Mouse (Mus musculus): ENCODE measurements around the gene Ak3. TPM values are rescaled to one million over a fixed set of nuclear protein-coding genes. Genes with fewer than 3 reads are reported as not detected.

Gene Ak3
- polyA plus RNA-seq, 1 experiment from 2014 or later = 71.7 TPM

- peaks cover 50% of the 10 kb centered on the region for H3K36me3 ChIP-seq (replicated peaks)
- H3K4me1 ChIP-seq = peaks cover 10% of the 10 kb centered on the region
- H3K9me3 ChIP-seq = no peaks in the 10 kb centered on the region
- no peaks in the 10 kb centered on the region for H3K27me3 ChIP-seq (replicated peaks; ENCODE audit: low read depth, poor library complexity, severe bottlenecking)
- no peak overlapping the region for H3K27ac ChIP-seq (replicated peaks)
- H3K4me3 ChIP-seq = no peak overlapping the region
- DNase-seq (ENCODE audit: low spot score) = no peak
These were observed 8.4 kb downstream of the Ak3 start for GRCm38 (mm10) chr19:29039334-29039733.

- Histone ChIP-seq H3K27ac (replicated peaks) (no peak overlapping the region), H3K36me3 (replicated peaks) (peaks cover 67% of the 10 kb centered on the region)
- 92% methylated on average over 10 of the region's 10 CpGs for WGBS
These were observed 10.2 kb downstream of the Ak3 start for GRCm38 (mm10) chr19:29037541-29037940.

GRCm38 (mm10) chr19:29037026-29037425 is 10.7 kb downstream of the Ak3 start:
- WGBS = 93% methylated on average over 5 of the region's 5 CpGs
- peaks cover 5% of the 10 kb centered on the region; the same call in 1 of the 2 replicates for H3K4me1 ChIP-seq
- no peaks in the 10 kb centered on the region for H3K27me3 ChIP-seq (replicated peaks; ENCODE audit: low read depth, poor library complexity, severe bottlenecking)
- H3K4me3 ChIP-seq = no peak overlapping the region
- DNase-seq (ENCODE audit: low spot score) = no peak
- H3K9me3 ChIP-seq = no peaks in the 10 kb centered on the region
- no peak overlapping the region for H3K27ac ChIP-seq (replicated peaks)
- H3K36me3 ChIP-seq (replicated peaks) = peaks cover 72% of the 10 kb centered on the region

More at GRCm38 (mm10) chr19:29037541-29037940, 10.2 kb downstream of the Ak3 start:
- H3K9me3 ChIP-seq = no peaks in the 10 kb centered on the region
- no peak for DNase-seq (ENCODE audit: low spot score)
- H3K4me1 ChIP-seq = peaks cover 5% of the 10 kb centered on the region; the same call in 1 of the 2 replicates
- H3K27me3 ChIP-seq (replicated peaks; ENCODE audit: low read depth, poor library complexity, severe bottlenecking) = no peaks in the 10 kb centered on the region
- H3K4me3 ChIP-seq = no peak overlapping the region

GRCm38 (mm10) chr19:29032662-29033061 is 15.1 kb downstream of the Ak3 start:
- Histone ChIP-seq H3K4me3 (no peak overlapping the region), H3K36me3 (replicated peaks) (peaks cover 79% of the 10 kb centered on the region), H3K4me1 (no peaks in the 10 kb centered on the region), H3K9me3 (no peaks in the 10 kb centered on the region), H3K27ac (replicated peaks) (no peak overlapping the region), H3K27me3 (replicated peaks; ENCODE audit: low read depth, poor library complexity, severe bottlenecking) (no peaks in the 10 kb centered on the region)
- DNase-seq (ENCODE audit: low spot score) = no peak

- H3K36me3 ChIP-seq (replicated peaks) = peaks cover 79% of the 10 kb centered on the region
- H3K27ac ChIP-seq (replicated peaks) = no peak overlapping the region
- no peaks in the 10 kb centered on the region for H3K9me3 ChIP-seq
- no peaks in the 10 kb centered on the region for H3K4me1 ChIP-seq
- WGBS = 86% methylated on average over 3 of the region's 3 CpGs
- no peaks in the 10 kb centered on the region for H3K27me3 ChIP-seq (replicated peaks; ENCODE audit: low read depth, poor library complexity, severe bottlenecking)
- no peak for DNase-seq (ENCODE audit: low spot score)
- no peak overlapping the region for H3K4me3 ChIP-seq
These were observed 16.0 kb downstream of the Ak3 start for GRCm38 (mm10) chr19:29031788-29032187.

DNA sequence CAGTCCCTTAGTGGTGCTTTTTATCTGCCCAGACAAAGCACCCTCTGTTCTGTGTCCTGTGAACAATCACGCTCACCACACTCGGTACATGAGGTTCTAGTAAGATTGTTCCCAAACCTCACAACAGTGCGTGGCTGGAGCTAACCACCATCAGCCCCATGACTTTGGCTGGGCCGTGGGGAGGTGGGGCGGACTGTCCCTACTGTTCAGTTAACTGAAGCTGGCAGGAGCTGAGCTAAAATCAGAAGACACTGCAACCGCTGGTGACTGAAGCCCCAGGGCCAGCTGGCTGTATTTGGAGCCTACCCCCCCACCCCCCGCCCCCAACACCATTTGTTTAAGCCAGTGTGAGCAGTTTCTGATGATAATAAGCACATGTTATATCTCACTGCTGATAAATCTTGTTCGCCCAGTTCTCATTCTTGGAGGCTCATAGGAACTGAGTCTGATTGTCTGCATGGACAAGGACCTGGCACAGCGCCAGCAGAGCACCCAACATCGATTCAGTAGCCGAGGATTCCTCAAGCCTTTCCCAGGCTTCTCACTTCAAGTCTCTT is 23.3 kb downstream of the Ak3 start:
- H3K36me3 ChIP-seq (replicated peaks) = peaks cover 87% of the 10 kb centered on the region
- no peak for DNase-seq (ENCODE audit: low spot score)
- 0 out of 2 replicates have a peak overlapping the region, but pooled peaks have one; percentile 24 for H3K27ac ChIP-seq (replicated peaks)
- H3K4me3 ChIP-seq = no peak overlapping the region
- no peaks in the 10 kb centered on the region for H3K27me3 ChIP-seq (replicated peaks; ENCODE audit: low read depth, poor library complexity, severe bottlenecking)
- H3K4me1 ChIP-seq = no peaks in the 10 kb centered on the region
- no peaks in the 10 kb centered on the region for H3K9me3 ChIP-seq
- 77% methylated on average over 11 of the region's 11 CpGs for WGBS

- H3K36me3 ChIP-seq (replicated peaks) = peaks cover 100% of the 10 kb centered on the region
- WGBS = 92% methylated on average over 7 of the region's 7 CpGs
- H3K27me3 ChIP-seq (replicated peaks; ENCODE audit: low read depth, poor library complexity, severe bottlenecking) = no peaks in the 10 kb centered on the region
- no peaks in the 10 kb centered on the region for H3K4me1 ChIP-seq
- DNase-seq (ENCODE audit: low spot score) = no peak
- H3K27ac ChIP-seq (replicated peaks) = no peak overlapping the region
- no peak overlapping the region for H3K4me3 ChIP-seq
- no peaks in the 10 kb centered on the region for H3K9me3 ChIP-seq
These were observed 25.9 kb downstream of the Ak3 start for GRCm38 (mm10) chr19:29021754-29022345.

GRCm38 (mm10) chr19:29019647-29020046 is 28.1 kb downstream of the Ak3 start:
- H3K4me3 ChIP-seq = no peak overlapping the region
- H3K4me1 ChIP-seq = no peaks in the 10 kb centered on the region
- peaks cover 97% of the 10 kb centered on the region for H3K36me3 ChIP-seq (replicated peaks)

DNA sequence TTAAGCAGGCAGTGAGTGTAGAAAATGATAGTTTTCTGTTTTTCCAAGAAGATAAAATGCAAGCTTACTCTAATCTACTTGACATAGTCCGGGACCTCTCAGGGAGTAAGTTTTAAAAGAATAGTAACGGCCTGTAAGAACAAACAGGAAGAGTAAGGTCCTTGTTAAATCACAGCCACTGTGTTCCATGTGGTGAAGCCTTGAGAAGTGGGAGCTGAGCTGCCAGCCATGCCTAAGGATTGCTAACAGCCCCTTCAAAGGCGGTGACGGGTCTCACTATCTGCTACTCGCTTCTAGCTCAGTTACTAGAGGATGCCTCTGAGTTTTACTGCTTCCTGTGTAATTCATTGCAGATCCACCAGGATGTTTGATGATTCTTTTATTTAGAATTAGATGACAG is 31.0 kb downstream of the Ak3 start:
- Histone ChIP-seq H3K36me3 (replicated peaks) (peaks cover 96% of the 10 kb centered on the region), H3K27me3 (replicated peaks; ENCODE audit: low read depth, poor library complexity, severe bottlenecking) (no peaks in the 10 kb centered on the region), H3K9me3 (no peaks in the 10 kb centered on the region), H3K27ac (replicated peaks) (no peak overlapping the region), H3K4me1 (no peaks in the 10 kb centered on the region), H3K4me3 (no peak overlapping the region)
- no peak for DNase-seq (ENCODE audit: low spot score)
- 88% methylated on average over 5 of the region's 5 CpGs for WGBS

More at GRCm38 (mm10) chr19:29019647-29020046, 28.1 kb downstream of the Ak3 start:
- Histone ChIP-seq H3K27ac (replicated peaks) (no peak overlapping the region), H3K27me3 (replicated peaks; ENCODE audit: low read depth, poor library complexity, severe bottlenecking) (no peaks in the 10 kb centered on the region), H3K9me3 (no peaks in the 10 kb centered on the region)
- 91% methylated on average over 3 of the region's 3 CpGs for WGBS
- no peak for DNase-seq (ENCODE audit: low spot score)

GRCm38 (mm10) chr19:29016204-29016765 is 31.5 kb downstream of the Ak3 start:
- no peaks in the 10 kb centered on the region for H3K9me3 ChIP-seq
- H3K27me3 ChIP-seq (replicated peaks; ENCODE audit: low read depth, poor library complexity, severe bottlenecking) = no peaks in the 10 kb centered on the region
- H3K36me3 ChIP-seq (replicated peaks) = peaks cover 96% of the 10 kb centered on the region
- no peak overlapping the region for H3K4me3 ChIP-seq
- no peaks in the 10 kb centered on the region for H3K4me1 ChIP-seq
- no peak overlapping the region for H3K27ac ChIP-seq (replicated peaks)
- DNase-seq (ENCODE audit: low spot score) = no peak
- WGBS = 85% methylated on average over 5 of the region's 5 CpGs

DNA sequence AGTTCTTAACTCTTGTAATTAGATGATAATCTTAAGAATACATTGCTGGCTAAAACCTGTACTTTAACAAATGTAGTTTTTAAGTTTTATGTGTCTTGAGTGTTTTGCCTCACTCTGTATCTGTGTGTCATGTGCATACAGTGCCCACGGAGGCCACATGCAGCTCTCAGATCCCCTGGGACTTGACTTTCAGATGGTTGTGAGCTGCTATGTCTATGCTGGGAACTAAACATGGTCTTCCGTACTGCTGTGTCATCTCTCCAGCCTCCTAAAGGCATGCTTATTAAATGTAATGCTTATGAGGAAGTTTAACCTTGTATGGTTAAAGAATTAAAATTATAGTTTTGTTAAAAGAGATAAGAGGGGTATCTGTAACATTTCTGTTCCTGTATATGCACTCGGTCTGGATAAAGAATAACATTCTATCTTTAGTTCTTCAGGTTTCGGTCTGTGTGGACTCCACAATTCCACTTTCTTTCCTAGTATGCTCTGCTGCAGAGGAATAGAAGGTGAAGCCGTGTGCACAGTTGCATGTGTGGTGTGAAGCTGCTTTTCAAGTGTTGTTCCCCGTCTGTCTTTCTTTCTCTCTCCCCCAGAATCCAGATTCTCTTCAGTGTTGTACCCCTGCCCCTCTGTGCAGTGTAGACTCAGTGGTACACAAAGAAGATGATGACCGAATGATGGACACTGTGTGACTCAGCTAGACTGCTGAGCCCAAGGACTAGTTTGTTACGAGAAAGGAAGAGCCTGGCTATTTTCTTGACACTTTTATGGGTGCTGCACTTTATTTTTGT is 32.2 kb downstream of the Ak3 start:
- Histone ChIP-seq H3K4me1 (no peaks in the 10 kb centered on the region), H3K36me3 (replicated peaks) (peaks cover 96% of the 10 kb centered on the region), H3K27me3 (replicated peaks; ENCODE audit: low read depth, poor library complexity, severe bottlenecking) (no peaks in the 10 kb centered on the region), H3K4me3 (no peak overlapping the region), H3K9me3 (no peaks in the 10 kb centered on the region), H3K27ac (replicated peaks) (no peak overlapping the region)
- DNase-seq (ENCODE audit: low spot score) = no peak
- 91% methylated on average over 8 of the region's 8 CpGs for WGBS

- no peak overlapping the region for H3K4me3 ChIP-seq
- 79% methylated on average over 5 of the region's 5 CpGs for WGBS
- H3K36me3 ChIP-seq (replicated peaks) = peaks cover 92% of the 10 kb centered on the region
- H3K9me3 ChIP-seq = no peaks in the 10 kb centered on the region
- no peaks in the 10 kb centered on the region for H3K4me1 ChIP-seq
- DNase-seq (ENCODE audit: low spot score) = no peak
- H3K27ac ChIP-seq (replicated peaks) = no peak overlapping the region
- no peaks in the 10 kb centered on the region for H3K27me3 ChIP-seq (replicated peaks; ENCODE audit: low read depth, poor library complexity, severe bottlenecking)
These were observed 33.2 kb downstream of the Ak3 start for GRCm38 (mm10) chr19:29014466-29015055.

All from embryonic facial prominence, embryonic 10.5 days (tissue).